Mouse (Mus musculus): ENCODE measurements at regions not wholly inside any gene's neighbourhood (a gene's known extent, or its start where the extent isn't known, plus 50 kb on each side); places are given as distances from the start of the nearest gene placed in this dataset.

DNA sequence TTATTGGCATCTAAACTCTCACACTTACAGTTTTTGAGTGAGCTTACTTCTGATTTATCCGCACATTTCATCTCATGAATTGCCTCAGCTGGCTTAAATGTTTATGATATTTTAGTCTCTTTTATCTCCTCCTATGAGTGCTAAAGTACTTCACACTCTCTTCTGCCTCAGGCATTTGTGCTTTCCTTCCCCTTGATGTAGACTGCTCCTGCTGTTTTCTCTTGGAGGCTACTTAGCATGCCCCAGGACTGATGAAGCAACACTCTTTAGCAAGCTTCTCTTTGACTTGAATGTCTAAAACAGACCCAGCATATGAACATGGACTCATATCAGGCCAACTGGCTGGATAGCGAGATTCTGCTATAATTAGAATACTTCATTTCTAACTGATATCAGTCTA is 882.8 kb downstream of the Tecrl start:
- no peak for DNase-seq (ENCODE audit: low spot score)

- DNase-seq (ENCODE audit: low spot score) = no peak
Observed at GRCm38 (mm10) chr5:82464272-82464671, 890.7 kb downstream of the Tecrl start.

- DNase-seq (ENCODE audit: low spot score) = no peak
Observed at GRCm38 (mm10) chr5:82441288-82441687, 913.7 kb downstream of the Tecrl start.

DNA sequence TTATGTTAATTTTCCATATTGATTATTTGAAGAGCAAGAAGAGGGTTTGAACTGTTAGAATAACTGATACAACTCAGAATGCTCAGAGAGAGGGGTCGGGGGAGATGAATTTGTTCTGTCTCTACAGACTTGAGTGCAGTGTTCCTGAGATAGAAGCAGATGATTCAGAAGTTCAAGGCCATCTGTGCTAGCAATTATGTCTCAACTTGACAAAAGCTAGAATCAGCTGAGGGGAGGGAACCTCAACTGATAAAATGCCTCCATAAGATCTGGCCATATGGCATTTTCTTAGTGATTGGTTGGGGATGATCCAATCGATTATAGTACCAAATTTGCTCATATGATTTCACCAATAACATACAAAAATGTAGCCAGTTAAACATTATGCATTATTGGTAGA is 914.9 kb downstream of the Tecrl start:
- no peak for DNase-seq (ENCODE audit: low spot score)

DNA sequence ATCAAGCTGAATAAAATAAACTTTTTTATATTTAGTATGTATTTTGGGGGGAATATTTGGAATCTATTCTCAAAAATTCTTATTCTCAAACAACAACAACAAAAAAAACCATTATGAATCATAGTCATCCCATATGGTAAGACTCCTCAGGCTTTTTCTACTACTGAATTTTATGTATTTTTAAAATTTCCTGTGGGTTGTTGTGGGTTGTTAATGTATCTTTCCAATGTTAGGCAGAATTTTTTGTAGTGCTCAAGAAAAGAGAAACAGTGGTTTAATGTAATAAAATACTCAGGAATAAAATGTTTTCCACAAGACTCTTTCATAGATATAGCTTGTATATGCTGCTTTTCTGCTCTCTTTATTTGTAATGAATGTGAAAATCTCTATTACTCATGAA is 934.6 kb downstream of the Tecrl start:
- DNase-seq (ENCODE audit: low spot score) = no peak

DNA sequence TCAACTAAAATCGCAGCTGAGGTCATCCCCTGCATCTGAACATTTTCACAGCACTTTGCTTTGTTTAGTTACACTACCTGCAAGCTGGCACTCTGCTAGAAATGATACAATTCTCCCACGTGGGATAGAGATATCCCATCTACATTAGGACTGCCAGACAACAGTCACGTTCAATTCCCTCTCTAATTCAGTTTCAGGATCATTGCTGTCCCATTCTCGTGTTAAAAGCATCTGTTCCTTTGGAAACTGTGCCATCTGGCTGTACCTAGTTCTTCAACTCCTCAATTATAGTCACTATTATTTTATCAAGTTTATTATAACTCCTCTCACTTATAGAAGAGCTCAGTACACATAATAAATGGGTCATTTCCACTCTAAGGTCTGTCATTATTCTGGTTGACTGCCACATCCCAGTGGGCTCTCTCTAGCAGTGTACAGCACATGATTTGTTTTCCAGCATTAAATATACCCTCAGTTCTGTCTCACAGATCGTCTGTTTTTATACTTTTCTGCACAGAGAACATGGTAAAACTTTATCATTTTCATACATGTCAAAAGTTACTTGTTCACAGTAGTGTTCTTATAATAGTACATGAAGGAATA is 958.3 kb downstream of the Tecrl start:
- no peak for DNase-seq (ENCODE audit: low spot score)

- DNase-seq (ENCODE audit: low spot score) = no peak
Observed at GRCm38 (mm10) chr5:82361624-82362023, 993.4 kb downstream of the Tecrl start.

DNA sequence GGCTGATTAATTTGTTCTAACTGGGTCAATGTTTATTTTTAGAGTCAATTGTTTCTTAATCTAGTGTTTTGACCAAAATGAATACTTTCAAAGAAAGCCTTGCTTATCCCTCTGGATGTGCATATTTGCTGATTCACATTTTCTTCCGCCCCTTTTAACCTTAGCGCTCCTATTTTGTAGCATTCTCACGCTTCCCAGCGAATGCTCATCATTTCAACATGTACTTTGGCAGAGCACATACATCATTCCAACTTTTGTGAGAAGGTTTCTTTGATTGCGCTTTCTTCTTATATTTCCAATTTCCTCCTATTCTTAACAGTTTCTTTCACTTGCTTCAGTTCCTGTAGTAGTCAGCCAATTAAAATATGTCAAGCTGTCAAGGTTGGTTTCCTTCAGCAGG is 998.7 kb downstream of the Tecrl start:
- peak; percentile 63 for DNase-seq (ENCODE audit: low spot score)

- DNase-seq (ENCODE audit: low spot score) = no peak
Observed at GRCm38 (mm10) chr5:82351089-82351488, 1003.9 kb downstream of the Tecrl start.

DNA sequence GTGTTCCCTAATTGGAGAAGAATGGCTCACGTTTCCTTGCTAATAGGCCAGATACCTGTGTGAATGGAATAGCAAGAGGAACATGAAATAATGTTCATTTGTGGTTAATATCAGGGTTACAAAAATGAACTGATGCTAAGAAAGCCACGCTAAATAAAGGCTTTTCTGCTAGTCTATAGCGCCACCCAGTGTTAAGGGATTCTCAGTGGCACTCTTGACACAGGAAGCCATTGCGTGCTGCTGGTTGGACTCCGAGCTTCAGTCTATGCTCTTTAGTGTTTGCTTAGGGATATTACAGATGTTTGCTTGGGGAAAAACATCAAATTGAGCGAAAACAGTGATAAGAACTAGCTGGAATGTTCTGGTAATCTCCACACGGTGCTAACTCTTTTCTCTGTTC is 1008.3 kb downstream of the Tecrl start:
- DNase-seq (ENCODE audit: low spot score) = peak; percentile 91

DNA sequence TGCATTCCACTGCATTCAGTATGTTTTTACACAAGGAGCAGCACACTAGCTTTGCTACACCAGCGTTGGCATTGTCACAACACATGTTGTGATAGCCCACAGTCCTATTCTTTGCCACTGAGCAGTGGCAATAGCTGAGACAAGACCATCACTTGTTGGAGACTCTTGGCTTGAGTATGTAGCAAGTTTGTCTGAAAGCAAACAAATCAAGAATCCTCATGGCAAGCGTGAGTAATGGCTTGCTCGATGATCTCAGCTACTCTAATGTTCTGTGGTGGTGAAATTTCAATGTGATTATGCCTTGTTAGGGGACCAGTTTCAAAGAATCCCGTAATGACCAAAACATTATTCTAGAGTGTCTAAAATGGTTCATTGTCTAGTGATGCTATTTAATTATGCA is 1030.6 kb downstream of the Tecrl start:
- DNase-seq (ENCODE audit: low spot score) = no peak

DNA sequence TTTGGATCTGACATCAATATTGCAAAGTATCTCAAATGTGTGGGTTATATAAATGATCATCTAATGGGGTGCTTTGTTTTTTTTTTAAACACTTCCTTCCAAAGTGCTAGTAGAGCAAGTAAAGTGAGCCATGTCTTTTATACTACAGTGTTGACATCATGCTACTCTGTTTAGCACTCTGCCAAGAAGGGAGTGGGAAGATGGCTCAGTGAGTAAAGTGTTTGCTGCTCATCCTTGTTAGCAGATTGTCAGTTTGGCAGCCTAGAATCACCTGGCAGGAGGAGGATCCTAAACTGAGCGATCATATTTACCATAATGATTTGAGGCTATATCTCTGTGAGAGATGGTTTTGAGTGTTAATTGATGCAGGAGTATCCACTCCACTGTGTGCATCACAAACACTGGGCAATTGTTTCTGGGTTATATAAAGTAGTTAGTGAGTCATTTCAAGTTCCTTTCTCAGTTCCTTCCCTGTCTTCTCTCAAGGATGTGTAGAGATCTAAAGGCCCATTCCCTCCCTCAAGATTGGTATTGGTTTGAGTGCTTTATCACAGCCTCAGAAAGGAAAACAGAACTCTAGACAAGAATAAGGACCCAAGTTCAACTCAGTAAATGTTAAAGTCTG is 1035.2 kb downstream of the Tecrl start:
- no peak for DNase-seq (ENCODE audit: low spot score)

DNA sequence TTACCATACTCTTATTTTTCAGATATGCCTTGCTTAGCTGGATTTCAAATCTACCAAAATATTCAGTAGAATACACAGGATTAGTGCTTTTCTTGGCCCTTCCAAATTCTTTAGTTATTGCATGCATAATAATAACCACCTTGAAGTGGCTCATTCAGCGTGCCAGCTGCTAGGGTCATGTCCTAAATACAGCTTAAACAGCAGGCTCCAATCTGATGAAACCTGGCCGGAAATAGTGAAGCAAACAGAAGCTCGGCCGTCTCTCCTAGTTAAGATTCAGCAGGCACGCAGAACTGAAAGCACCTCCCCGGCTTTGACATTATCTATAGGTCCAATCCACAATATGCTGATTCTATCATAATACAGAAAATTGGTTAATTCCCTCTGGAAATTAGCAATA is 1042.9 kb downstream of the Tecrl start:
- DNase-seq (ENCODE audit: low spot score) = peak; percentile 12

GRCm38 (mm10) chr5:82288069-82288845 is 1066.7 kb downstream of the Tecrl start:
- no peak for DNase-seq (ENCODE audit: low spot score)

- no peak for DNase-seq (ENCODE audit: low spot score)
Observed at GRCm38 (mm10) chr5:82253356-82254104, 1101.5 kb downstream of the Tecrl start.

DNA sequence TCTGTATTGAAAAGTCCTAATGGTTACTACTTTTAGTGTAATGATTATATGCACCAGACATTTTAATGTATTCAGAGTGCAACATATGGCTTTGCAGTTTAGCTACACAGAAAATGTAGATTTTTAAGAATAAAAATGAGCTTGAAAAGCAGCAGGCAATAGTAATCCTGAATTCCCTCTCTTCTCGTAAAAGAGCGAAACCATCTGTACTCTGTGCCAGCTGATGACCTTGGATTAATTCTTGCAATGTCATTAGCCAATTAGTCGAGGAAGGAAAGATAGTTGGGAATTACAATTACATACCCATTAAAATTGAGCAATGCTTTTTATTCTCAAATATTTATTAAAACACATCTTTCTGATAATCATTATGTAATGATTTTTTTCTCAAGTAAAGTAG is 1128.7 kb downstream of the Tecrl start:
- no peak for DNase-seq (ENCODE audit: low spot score)

DNA sequence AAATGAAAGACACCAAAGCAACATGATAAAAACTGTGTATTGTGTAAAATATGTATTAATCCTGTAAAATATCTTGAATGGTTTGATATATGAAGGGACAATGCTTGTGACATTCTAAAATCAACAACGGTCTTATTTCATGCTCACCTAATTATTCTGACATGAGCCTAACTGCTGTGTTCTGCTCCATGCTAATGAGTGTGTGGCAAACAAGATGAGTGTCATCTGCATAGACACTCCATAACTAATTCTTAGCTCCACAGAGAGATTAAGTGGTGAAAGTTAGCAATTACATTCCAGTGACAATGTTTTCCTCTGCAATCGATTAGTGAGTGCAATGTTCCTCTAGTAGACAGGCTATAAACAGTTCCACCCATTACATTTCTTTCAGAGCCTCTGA is 1131.4 kb downstream of the Tecrl start:
- peak; percentile 22 for DNase-seq (ENCODE audit: low spot score)

DNA sequence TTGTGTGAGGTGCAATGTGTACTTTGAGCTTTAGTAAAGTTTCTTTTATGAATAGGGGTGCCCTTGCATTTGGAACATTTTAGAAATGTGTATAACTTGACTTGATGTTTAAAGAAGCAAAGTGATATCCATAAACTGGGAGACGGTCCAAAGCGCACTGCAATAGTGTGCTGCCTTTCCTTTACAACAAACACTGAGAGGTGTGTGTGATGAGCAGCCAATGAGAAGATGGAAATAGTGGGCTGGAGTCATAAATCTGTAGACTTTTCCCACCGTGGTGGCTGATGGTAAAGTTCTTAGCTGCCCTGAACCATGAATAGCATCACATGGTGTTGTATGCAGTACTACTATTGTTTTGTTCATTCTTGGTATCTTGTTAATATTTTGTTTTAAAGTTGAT is 1151.4 kb downstream of the Tecrl start:
- no peak for DNase-seq (ENCODE audit: low spot score)
